Mouse (Mus musculus) embryonic facial prominence, embryonic 13.5 days (tissue): ENCODE results near the gene Gm11172. TPM values are rescaled to one million over a fixed set of nuclear protein-coding genes. Genes with fewer than 3 reads are reported as not detected.
"Not testable (repeated sequence)": the region's sequence is repeated elsewhere in the genome, so short reads cannot be mapped to it uniquely, and the experiment has no call there.

Experiments used
- ATAC-seq: fragments of 200-750 bp; cut with Nextera tagmentation; 2 replicates; pipeline ENCODE4 v1.8.0; 2017; ENCODE audit warnings: low read depth; ENCODE audit not compliant: insufficient number of reproducible peaks, insufficient read depth, low FRiP score, low TSS enrichment
- H3K27ac ChIP-seq: fragments of 300-500 bp; sonication (generic); 2 replicates; pipeline ENCODE4 v1.5.1; 2015; ENCODE audit warnings: moderate library complexity, mild to moderate bottlenecking, inconsistent platforms
- H3K27me3 ChIP-seq: fragments of 300-500 bp; sonication (generic); 2 replicates; pipeline ENCODE4 v1.6.1; 2015; ENCODE audit warnings: mild to moderate bottlenecking, inconsistent platforms
- H3K36me3 ChIP-seq: fragments of 300-500 bp; sonication (generic); 2 replicates; pipeline ENCODE4 v1.6.1; 2015; ENCODE audit warnings: mild to moderate bottlenecking, inconsistent platforms
- H3K4me1 ChIP-seq: fragments of 300-500 bp; sonication (generic); 2 replicates; pipeline ENCODE4 v1.6.1; 2015; ENCODE audit warnings: inconsistent platforms
- H3K4me2 ChIP-seq: fragments of 300-500 bp; sonication (generic); 2 replicates; pipeline ENCODE4 v1.6.1; 2015; ENCODE audit warnings: moderate library complexity, mild to moderate bottlenecking, inconsistent platforms
- H3K4me3 ChIP-seq: fragments of 300-500 bp; sonication (generic); 2 replicates; pipeline ENCODE4 v1.5.1; 2015; ENCODE audit warnings: mild to moderate bottlenecking, inconsistent platforms
- H3K9ac ChIP-seq: fragments of 300-500 bp; sonication (generic); 2 replicates; pipeline ENCODE4 v1.6.1; 2015; ENCODE audit warnings: mild to moderate bottlenecking, inconsistent platforms
- H3K9me3 ChIP-seq: fragments of 300-500 bp; sonication (generic); 2 replicates; pipeline ENCODE4 v1.6.1; 2016; ENCODE audit warnings: inconsistent platforms
- whole genome bisulfite sequencing: fragments of 180-500 bp; shearing (Covaris S2); methylation state at CpG from one replicate; pipeline ENCODE4 v1.1.7; 2015; ENCODE audit warnings: mixed read lengths; 5-methylcytosine and 5-hydroxymethylcytosine counted together
- polyA plus RNA-seq: library from polyadenylated mRNA; unstranded; fragments of >200 nt; fragmentation: Nextera tagmentation; extraction: Ambion mirVana; gene quantifications from 2 replicates; pipeline ENCODE4 v1.2.1, GENCODE M21; 2015

The Gm11172 gene
- polyA plus RNA-seq, 1 experiment from 2014 or later = not detected

DNA sequence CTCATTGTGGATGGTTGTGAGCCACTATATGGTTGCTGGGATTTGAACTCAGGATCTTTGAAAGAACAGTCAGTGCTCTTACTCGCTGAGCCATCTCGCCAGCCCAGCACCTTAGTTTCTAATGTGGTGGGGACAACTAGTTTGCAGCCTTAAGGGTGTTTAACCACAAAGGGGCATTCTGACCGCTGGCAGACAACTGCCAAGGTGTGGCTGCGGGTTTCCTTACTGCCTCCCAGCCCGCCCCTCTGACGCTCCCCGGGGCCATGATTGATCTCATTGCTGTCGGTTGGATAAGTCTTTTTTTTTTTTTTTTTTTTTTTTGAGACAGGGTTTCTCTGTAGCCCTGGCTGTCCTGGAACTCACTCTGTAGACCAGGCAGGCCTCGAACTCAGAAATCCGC, 39.5 kb downstream of the Gm11172 start:
- not testable (repeated sequence) for H3K27me3 ChIP-seq, H3K4me3 ChIP-seq, H3K9me3 ChIP-seq, ATAC-seq, H3K27ac ChIP-seq, H3K4me2 ChIP-seq, H3K36me3 ChIP-seq, H3K9ac ChIP-seq
- H3K4me1 ChIP-seq = peaks cover 45% of the 10 kb centered on the region
- WGBS = 91% methylated on average over 10 of the region's 10 CpGs

DNA sequence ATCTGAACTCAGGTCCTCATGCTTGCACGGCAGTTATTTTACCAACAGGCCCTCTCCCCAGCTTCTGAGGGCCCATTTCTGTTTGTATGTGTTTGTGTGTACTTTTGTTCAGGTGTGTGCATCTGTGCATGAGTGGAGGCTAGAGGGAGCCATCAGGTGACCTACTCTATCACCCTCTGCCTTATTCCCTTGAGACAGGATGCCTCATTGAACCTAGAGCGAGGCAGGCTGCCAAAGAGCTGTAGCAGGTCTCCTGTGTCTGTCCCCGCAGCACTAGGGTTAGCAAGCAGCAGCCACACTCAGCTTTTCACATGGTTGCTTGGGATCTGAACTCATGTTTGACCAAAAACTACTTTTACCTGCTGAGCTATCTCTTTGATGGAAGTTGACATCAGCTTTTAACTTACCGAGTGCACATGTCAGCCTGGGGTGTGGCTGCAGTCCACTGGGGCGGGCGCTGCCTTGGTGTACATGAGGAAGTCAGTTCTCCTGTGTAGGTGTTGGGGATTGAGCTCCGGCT, 47.1 kb downstream of the Gm11172 start:
- H3K27ac ChIP-seq = no peak overlapping the region
- no peaks in the 10 kb centered on the region for H3K27me3 ChIP-seq
- ATAC-seq = no peak
- peaks cover 6% of the 10 kb centered on the region; the same call in 1 of the 2 replicates for H3K4me1 ChIP-seq
- no peaks in the 10 kb centered on the region for H3K9me3 ChIP-seq
- no peak overlapping the region for H3K9ac ChIP-seq
- H3K4me3 ChIP-seq = no peak overlapping the region
- no peak overlapping the region for H3K4me2 ChIP-seq
- 81% methylated on average over 7 of the region's 7 CpGs for whole genome bisulfite sequencing
- H3K36me3 ChIP-seq = no peaks in the 10 kb centered on the region

DNA sequence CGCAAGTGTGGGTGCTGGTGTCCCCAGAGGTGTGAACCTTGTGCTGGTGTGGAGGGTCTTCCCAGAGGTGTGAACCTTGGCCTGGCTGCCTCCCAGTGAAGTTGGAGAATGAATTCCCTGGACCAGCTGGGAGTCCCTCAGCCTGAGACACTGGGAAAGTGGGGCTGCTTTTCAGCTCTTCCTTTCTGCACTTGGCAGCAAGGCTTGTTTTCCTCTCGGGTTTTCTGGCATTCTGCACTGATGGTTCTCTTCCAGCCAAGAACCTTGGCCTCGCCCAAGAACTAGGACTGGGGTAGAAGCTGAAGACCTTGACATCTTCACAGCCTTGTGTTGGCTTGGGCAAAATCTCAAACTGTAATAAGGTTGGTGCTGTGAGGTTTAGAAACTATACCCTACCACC, 48.7 kb downstream of the Gm11172 start:
- Histone ChIP-seq H3K4me2 (no peak overlapping the region), H3K4me3 (no peak overlapping the region), H3K9ac (no peak overlapping the region), H3K4me1 (peaks cover 4% of the 10 kb centered on the region), H3K36me3 (no peaks in the 10 kb centered on the region), H3K27ac (no peak overlapping the region), H3K27me3 (no peaks in the 10 kb centered on the region), H3K9me3 (no peaks in the 10 kb centered on the region)
- 88% methylated on average over 3 of the region's 3 CpGs for WGBS
- ATAC-seq = no peak

Other genes with a start within 250 kb of the Gm11172 start
- 15.0 and 15.4 TPM in 2 replicates for gene Socs1, start 27.4 kb upstream of the Gm11172 start, polyA plus RNA-seq
- gene Tnp2, start 24.3 kb upstream of the Gm11172 start, polyA plus RNA-seq = not detected in 2 replicates
- gene Prm3, start 22.0 kb upstream of the Gm11172 start, polyA plus RNA-seq = not detected in 2 replicates
- not detected in 2 replicates for gene Prm2, start 16.8 kb upstream of the Gm11172 start, polyA plus RNA-seq
- not detected in 2 replicates for gene Prm1, start 7.1 kb upstream of the Gm11172 start, polyA plus RNA-seq
- gene Rmi2, start 22.1 kb downstream of the Gm11172 start, polyA plus RNA-seq = 3.5 and 3.9 TPM in 2 replicates
- 50.7 and 51.1 TPM in 2 replicates for gene Snn, start 248.0 kb downstream of the Gm11172 start, polyA plus RNA-seq